Comparison of ENCODE assay signal across 26 mouse cellular contexts in genomic region chr12:70249616-70250157, GRCm38 (mm10). TPM values are rescaled to one million over a fixed set of nuclear protein-coding genes. Genes with fewer than 3 reads are reported as not detected.
A peak's percentile ranks its signal among the peaks of the same experiment; 100 is the strongest.
DNase-seq lines count a peak whose midpoint lies in the region; ATAC-seq and TF ChIP-seq lines count a peak whose summit lies in the region.
"Had no signal": no experiment of that assay in that cellular context is flagged by ENCODE, and none has a peak within 500 bp of the region (broad histone marks: within the 10 kb centered on the region; RNA-seq: fewer than 3 reads in every experiment).

No protein-coding gene starts in this region.

- no peak overlapping the region for H3K9ac ChIP-seq in forebrain, embryonic 13.5 days
- peak overlapping the region; percentile 30; the same call in 1 of the 2 replicates for H3K9ac ChIP-seq in hindbrain, embryonic 13.5 days
- no peak overlapping the region for H3K9ac ChIP-seq in hindbrain, embryonic 11.5 days (ENCODE audit: low read depth, low read length)
- no peak overlapping the region; the same call in 1 of the 2 replicates for H3K9ac ChIP-seq in midbrain, embryonic 14.5 days (replicated peaks; ENCODE audit: low read length)
- H3K9ac ChIP-seq: embryonic facial prominence, embryonic 12.5 days; heart, embryonic 13.5 days; limb, embryonic 13.5 days; lung, embryonic 15.5 days; stomach, embryonic 15.5 days had no signal

- H3K4me2 ChIP-seq in forebrain, embryonic 13.5 days, result no peak overlapping the region
- no peak overlapping the region for H3K4me2 ChIP-seq in hindbrain, embryonic 13.5 days
- H3K4me2 ChIP-seq in hindbrain, embryonic 11.5 days (replicated peaks; ENCODE audit: low read depth, low read length), result no peak overlapping the region
- no peak overlapping the region for H3K4me2 ChIP-seq in midbrain, embryonic 14.5 days (ENCODE audit: low read length)
- H3K4me2 ChIP-seq: embryonic facial prominence, embryonic 12.5 days; heart, embryonic 13.5 days; limb, embryonic 13.5 days; liver, embryonic 11.5 days; lung, embryonic 15.5 days; stomach, embryonic 15.5 days had no signal

- no peak; the same call in 1 of the 2 replicates for ATAC-seq in forebrain, embryonic 13.5 days
- no peak for ATAC-seq in hindbrain, embryonic 13.5 days (ENCODE audit: low FRiP score)
- ATAC-seq in hindbrain, embryonic 11.5 days (ENCODE audit: low FRiP score), result no peak
- ATAC-seq in midbrain, embryonic 14.5 days (ENCODE audit: low FRiP score, low TSS enrichment), result no peak; the same call in 1 of the 2 replicates
- ATAC-seq: intestine, embryonic 16.5 days had no signal

- H3K27me3 ChIP-seq in forebrain, embryonic 13.5 days, result no peaks in the 10 kb centered on the region
- peaks cover 8% of the 10 kb centered on the region; the same call in 1 of the 2 replicates for H3K27me3 ChIP-seq in forebrain, embryonic 10.5 days (ENCODE audit: poor library complexity, severe bottlenecking)
- no peaks in the 10 kb centered on the region for H3K27me3 ChIP-seq in hindbrain, embryonic 13.5 days
- H3K27me3 ChIP-seq in hindbrain, embryonic 11.5 days (ENCODE audit: control insufficient read depth, insufficient read depth, low read length), result no peaks in the 10 kb centered on the region
- H3K27me3 ChIP-seq in midbrain, embryonic 14.5 days (ENCODE audit: control insufficient read depth, insufficient read depth, low read length), result no peaks in the 10 kb centered on the region
- H3K27me3 ChIP-seq: embryonic facial prominence, embryonic 12.5 days; heart, embryonic 13.5 days; limb, embryonic 13.5 days; lung, embryonic 15.5 days; stomach, embryonic 15.5 days had no signal

- WGBS in forebrain, embryonic 13.5 days, result 80% methylated on average over 10 of the region's 10 CpGs
- WGBS in forebrain, embryonic 10.5 days, result 91% methylated on average over 10 of the region's 10 CpGs
- WGBS in hindbrain, embryonic 13.5 days, result 71% methylated on average over 10 of the region's 10 CpGs
- WGBS in hindbrain, embryonic 11.5 days, result 83% methylated on average over 10 of the region's 10 CpGs
- 41% methylated on average over 10 of the region's 10 CpGs for WGBS in midbrain, embryonic 14.5 days

- H3K4me1 ChIP-seq in forebrain, embryonic 13.5 days, result peaks cover 21% of the 10 kb centered on the region
- H3K4me1 ChIP-seq in forebrain, embryonic 10.5 days, result peaks cover 36% of the 10 kb centered on the region
- H3K4me1 ChIP-seq in hindbrain, embryonic 13.5 days (replicated peaks), result peaks cover 27% of the 10 kb centered on the region
- no peaks in the 10 kb centered on the region for H3K4me1 ChIP-seq in hindbrain, embryonic 11.5 days (replicated peaks; ENCODE audit: control insufficient read depth, insufficient read depth, low read length)
- peaks cover 32% of the 10 kb centered on the region for H3K4me1 ChIP-seq in midbrain, embryonic 14.5 days (ENCODE audit: control insufficient read depth, insufficient read depth, low read length)
- H3K4me1 ChIP-seq: limb, embryonic 13.5 days; stomach, embryonic 15.5 days had no signal

- TF ChIP-seq POLR2A in brain, embryonic 14.5 days (IDR thresholded peaks at IDR 0.05; ENCODE audit: borderline replicate concordance, extremely low read depth, insufficient read depth, insufficient read length, poor library complexity, severe bottlenecking), result no peak

- H3K4me3 ChIP-seq in forebrain, embryonic 13.5 days, result no peak overlapping the region
- no peak overlapping the region for H3K4me3 ChIP-seq in forebrain, embryonic 10.5 days
- H3K4me3 ChIP-seq in hindbrain, embryonic 13.5 days, result no peak overlapping the region
- H3K4me3 ChIP-seq in hindbrain, embryonic 11.5 days (ENCODE audit: low read depth, low read length), result no peak overlapping the region
- no peak overlapping the region for H3K4me3 ChIP-seq in midbrain, embryonic 14.5 days (replicated peaks; ENCODE audit: low read depth, low read length)
- H3K4me3 ChIP-seq: embryonic facial prominence, embryonic 12.5 days; heart, embryonic 13.5 days; limb, embryonic 13.5 days; lung, embryonic 15.5 days; stomach, embryonic 15.5 days had no signal

- no peaks in the 10 kb centered on the region for H3K36me3 ChIP-seq in forebrain, embryonic 13.5 days (ENCODE audit: poor library complexity, severe bottlenecking)
- H3K36me3 ChIP-seq in forebrain, embryonic 10.5 days (replicated peaks), result no peaks in the 10 kb centered on the region
- H3K36me3 ChIP-seq in hindbrain, embryonic 13.5 days, result peaks cover 24% of the 10 kb centered on the region
- no peaks in the 10 kb centered on the region for H3K36me3 ChIP-seq in hindbrain, embryonic 11.5 days (ENCODE audit: control insufficient read depth, insufficient read depth, low read length)
- H3K36me3 ChIP-seq in midbrain, embryonic 14.5 days (ENCODE audit: control insufficient read depth, insufficient read depth, low read length), result 0 out of 2 replicates have a peak, but pooled peaks cover 3% of the 10 kb centered on the region
- H3K36me3 ChIP-seq: embryonic facial prominence, embryonic 12.5 days; G1E; heart, embryonic 13.5 days; limb, embryonic 13.5 days; lung, embryonic 15.5 days; stomach, embryonic 15.5 days had no signal

- no peak for TF ChIP-seq CTCF in brain, embryonic 14.5 days (IDR thresholded peaks at IDR 0.05; ENCODE audit: borderline replicate concordance, extremely low read depth, insufficient read depth, insufficient read length)

- no peak for DNase-seq in forebrain, embryonic 10.5 days (ENCODE audit: extremely low spot score, low spot score)
- DNase-seq in hindbrain, embryonic 11.5 days (ENCODE audit: low spot score), result no peak
- DNase-seq in brain, embryonic 14.5 days (ENCODE audit: low read depth), result peak; percentile 63
- peak; percentile 53 for DNase-seq in midbrain, embryonic 14.5 days
- DNase-seq in left cerebral cortex, adult 9 months (ENCODE audit: low spot score in 2 of 2), result no peak
- DNase-seq in lung, postnatal 25 days (ENCODE audit: low spot score), result no peak
- DNase-seq: adrenal gland, adult 8-10 months; cerebellum, adult 9-10 months; cerebellum, postnatal 36 days; embryo, embryonic 11 days; heart, postnatal 10 days; kidney, adult 8-10 months; kidney, postnatal 4 days; lung, postnatal 36 days; thymus, postnatal 14 days had no signal

- H3K27ac ChIP-seq in forebrain, embryonic 13.5 days, result peak overlapping the region; percentile 10; the same call in 1 of the 2 replicates
- no peak overlapping the region for H3K27ac ChIP-seq in forebrain, embryonic 10.5 days
- peak overlapping the region; percentile 44 for H3K27ac ChIP-seq in hindbrain, embryonic 13.5 days
- H3K27ac ChIP-seq in hindbrain, embryonic 11.5 days (ENCODE audit: low read depth, low read length), result no peak overlapping the region
- peak overlapping the region; percentile 58 for H3K27ac ChIP-seq in midbrain, embryonic 14.5 days (replicated peaks; ENCODE audit: low read depth, low read length)
- H3K27ac ChIP-seq: embryonic facial prominence, embryonic 12.5 days; heart, embryonic 13.5 days; kidney, postnatal 0 days; limb, embryonic 13.5 days; stomach, embryonic 15.5 days had no signal

- no peaks in the 10 kb centered on the region for H3K9me3 ChIP-seq in forebrain, embryonic 13.5 days (replicated peaks)
- no peaks in the 10 kb centered on the region for H3K9me3 ChIP-seq in forebrain, embryonic 10.5 days
- no peaks in the 10 kb centered on the region for H3K9me3 ChIP-seq in hindbrain, embryonic 13.5 days
- no peaks in the 10 kb centered on the region for H3K9me3 ChIP-seq in hindbrain, embryonic 11.5 days (ENCODE audit: control insufficient read depth, low read length)
- H3K9me3 ChIP-seq in midbrain, embryonic 14.5 days (ENCODE audit: control insufficient read depth, low read length), result no peaks in the 10 kb centered on the region
- H3K9me3 ChIP-seq: embryonic facial prominence, embryonic 12.5 days; G1E; heart, embryonic 13.5 days; limb, embryonic 13.5 days; lung, embryonic 15.5 days; stomach, embryonic 15.5 days had no signal

RNA-seq across cellular contexts. Expression of gene Pygl, which starts 18.4 kb away (rescaled TPM):
- 2.5 and 3.4 TPM in 2 replicates for polyA plus RNA-seq in forebrain, embryonic 13.5 days (2015; fragmentation: Nextera tagmentation; extraction: Ambion mirVana)
- 9.7 and 10.8 TPM in 2 replicates for polyA plus RNA-seq in forebrain, embryonic 10.5 days (2016; fragmentation: Nextera tagmentation; extraction: Ambion mirVana)
- polyA plus RNA-seq in hindbrain, embryonic 13.5 days (2015; fragmentation: Nextera tagmentation; extraction: Ambion mirVana), result 6.6 and 8.6 TPM in 2 replicates
- 6.6 and 6.8 TPM in 2 replicates for polyA plus RNA-seq in hindbrain, embryonic 11.5 days (2014; fragmentation: Nextera tagmentation; extraction: Ambion mirVana)
- 5.0 and 6.6 TPM in 2 replicates for polyA plus RNA-seq in brain, embryonic 14.5 days (2012; rRNA removed)
- polyA plus RNA-seq in midbrain, embryonic 14.5 days (2014; fragmentation: Nextera tagmentation; extraction: Ambion mirVana), result 5.2 and 6.1 TPM in 2 replicates
- polyA plus RNA-seq: G1E had no signal

Comparison
In these comparisons a context has a peak if more than half of its experiments do, and no peak if none do; other contexts are left out.
1. H3K27ac ChIP-seq: peak in forebrain, embryonic 13.5 days (single experiment), hindbrain, embryonic 13.5 days (single experiment) and midbrain, embryonic 14.5 days (single experiment); none in forebrain, embryonic 10.5 days (single experiment) and hindbrain, embryonic 11.5 days (single experiment).
2. DNase-seq: peak in brain, embryonic 14.5 days (single experiment) and midbrain, embryonic 14.5 days (single experiment); none in forebrain, embryonic 10.5 days (single experiment), hindbrain, embryonic 11.5 days (single experiment), left cerebral cortex, adult 9 months (0 of 2) and lung, postnatal 25 days (single experiment).